Mouse (Mus musculus) hematopoietic multipotent progenitor cell, adult 10-12 weeks (in vitro differentiated cells): ENCODE results near the gene Crkl. TPM values are rescaled to one million over a fixed set of nuclear protein-coding genes. Genes with fewer than 3 reads are reported as not detected.

Experiments
- polyA plus RNA-seq: library from polyadenylated mRNA; stranded (reverse); fragments of >175 nt; gene quantifications from 2 replicates; pipeline ENCODE4 v1.2.3, GENCODE M21; 2012; ENCODE audit warnings: low replicate concordance

The Crkl gene
- 26.5 and 55.6 TPM in 2 replicates for polyA plus RNA-seq

GRCm38 (mm10) chr16:17451541-17452372, at the start of gene Crkl:
TSS of gene Crkl (plus strand) at chr16:17451987.

DNA sequence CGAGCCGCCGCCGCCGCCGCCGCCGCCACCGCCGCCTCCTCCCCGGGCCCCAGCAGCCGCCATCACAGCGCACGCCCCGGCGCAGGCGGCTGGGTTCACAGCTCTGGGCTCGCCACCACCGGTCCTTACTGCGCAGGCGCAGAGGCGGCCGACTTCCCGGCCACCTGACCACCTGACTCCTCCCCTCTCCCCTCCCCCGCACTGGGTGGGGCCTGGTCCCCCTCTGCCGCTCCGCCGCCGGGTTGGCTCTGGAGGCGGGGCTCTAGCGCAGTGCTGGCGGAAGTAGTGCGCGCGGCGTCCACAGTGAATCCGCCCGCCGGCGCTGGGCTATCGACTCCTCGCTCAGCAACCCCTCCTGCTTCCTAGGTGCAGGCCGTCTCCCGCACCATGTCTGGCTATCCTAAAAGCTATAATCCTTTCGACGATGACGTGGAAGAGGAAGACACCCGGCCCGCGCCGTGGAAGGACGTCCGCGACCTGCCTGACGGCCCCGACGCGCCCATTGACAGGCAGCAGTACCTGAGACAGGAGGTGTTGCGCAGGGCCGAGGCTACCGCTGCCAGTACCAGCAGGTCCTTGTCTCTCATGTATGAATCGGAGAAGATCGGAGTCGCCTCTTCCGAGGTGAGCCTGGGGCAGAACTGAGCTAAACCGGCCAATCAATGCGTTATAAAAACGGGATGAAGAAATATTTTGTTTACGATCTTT, 45.9 kb upstream of the Crkl start, which contains the start of the genes Snap29 and Pi4ka:
TSS of gene Snap29 (plus strand) at position 251 of the 708 bp plus-strand sequence.
TSS of gene Pi4ka (minus strand) at position 579 of the 708 bp plus-strand sequence.

DNA sequence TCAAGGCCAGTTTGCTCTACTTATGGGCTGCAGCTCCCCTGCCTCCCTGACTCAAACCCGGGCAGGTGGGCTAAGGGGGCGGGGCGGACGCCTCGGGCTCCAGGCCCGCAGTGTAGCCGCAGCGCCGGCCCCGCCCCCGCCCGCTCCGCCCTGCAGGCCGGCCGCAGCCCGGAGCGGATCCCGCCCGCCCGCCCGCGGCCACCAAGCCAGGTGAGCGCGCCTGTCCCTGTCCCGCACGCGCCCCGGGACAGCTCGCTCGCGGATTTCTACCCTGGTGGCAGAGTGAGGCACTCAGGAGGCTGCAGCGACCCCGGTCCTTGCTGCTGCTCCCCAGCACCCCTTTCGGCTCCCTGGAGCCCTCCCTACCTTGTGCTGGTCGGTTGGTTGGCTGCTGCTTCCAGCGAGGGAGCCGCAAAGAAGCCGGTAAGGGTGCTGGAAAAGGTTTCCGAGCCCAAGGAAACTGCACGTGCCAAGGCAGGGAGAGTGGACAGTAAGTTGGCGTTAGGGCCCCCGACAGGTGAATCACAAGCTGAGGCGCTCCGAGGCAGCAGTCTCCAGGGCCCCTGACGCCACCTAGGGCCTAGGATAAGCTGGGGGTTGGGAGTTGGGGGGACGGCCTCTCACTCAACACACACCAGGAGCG, 37.8 kb downstream of the Crkl start, which contains the start of gene Aifm3:
TSS of gene Aifm3 (plus strand) at position 143 of the 643 bp plus-strand sequence.

GRCm38 (mm10) chr16:17508546-17509239, 56.9 kb downstream of the Crkl start, which contains the start of gene Lztr1:
TSS of gene Lztr1 (plus strand) at chr16:17508688.

DNA sequence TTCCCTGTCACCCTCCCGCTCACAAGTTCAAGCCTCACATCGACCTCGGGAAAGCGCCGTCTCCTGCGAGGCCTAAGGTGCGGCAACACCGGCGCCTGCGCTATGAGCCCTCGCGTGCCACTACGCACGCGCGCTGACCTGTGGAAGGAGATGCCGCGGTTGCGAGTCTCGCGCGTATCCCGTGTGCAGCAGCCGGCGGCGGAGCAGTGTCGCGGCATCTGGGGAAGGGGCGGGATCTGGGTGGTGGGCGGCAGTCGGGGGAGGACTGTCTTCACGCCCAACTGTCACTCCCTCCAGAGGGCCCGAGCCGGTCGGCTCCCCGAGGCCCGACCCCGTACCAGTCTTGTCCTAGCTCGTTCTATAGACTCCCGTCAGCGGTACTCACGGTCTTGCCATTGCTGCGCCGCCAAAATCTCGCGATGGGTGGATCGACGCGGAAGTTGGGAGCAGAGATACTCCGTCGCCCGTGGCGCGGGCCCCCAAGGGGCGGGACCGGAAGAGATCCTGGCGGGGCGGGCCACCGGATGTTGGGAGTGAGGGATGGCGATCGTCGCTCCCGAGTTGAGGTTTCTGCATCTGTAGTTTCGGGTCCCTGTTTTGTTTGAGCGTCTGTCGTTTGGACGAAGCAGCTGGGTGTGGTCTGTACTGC, 79.0 kb downstream of the Crkl start, which contains the start of gene Thap7:
TSS of gene Thap7 (minus strand) at position 497 of the 649 bp plus-strand sequence.

Other genes starting within 250 kb of the Crkl start
- 55.2 and 55.9 TPM in 2 replicates for gene Ube2l3, start 249.3 kb upstream of the Crkl start, polyA plus RNA-seq
- 0.09 and 0.10 TPM in 2 replicates for gene Rimbp3, start 243.4 kb upstream of the Crkl start, polyA plus RNA-seq
- 2.1 and 2.7 TPM in 2 replicates for gene Hic2, start 218.4 kb upstream of the Crkl start, polyA plus RNA-seq
- 17.8 and 50.5 TPM in 2 replicates for gene Tmem191c, start 175.9 kb upstream of the Crkl start, polyA plus RNA-seq
- gene Serpind1, start 120.6 kb upstream of the Crkl start, polyA plus RNA-seq: not detected in 2 replicates
- 10.6 and 14.6 TPM in 2 replicates for gene Snap29, start 46.0 kb upstream of the Crkl start, polyA plus RNA-seq
- gene Pi4ka, start 45.7 kb upstream of the Crkl start, polyA plus RNA-seq: 11.3 and 38.5 TPM in 2 replicates
- not detected in 2 replicates for gene Aifm3, start 37.6 kb downstream of the Crkl start, polyA plus RNA-seq
- gene Lztr1, start 56.7 kb downstream of the Crkl start, polyA plus RNA-seq: 31.8 and 40.5 TPM in 2 replicates
- 135 and 167 TPM in 2 replicates for gene Thap7, start 79.1 kb downstream of the Crkl start, polyA plus RNA-seq
- not detected in 2 replicates for gene Lrrc74b, start 109.3 kb downstream of the Crkl start, polyA plus RNA-seq
- 0.04 TPM in 1 of 2 replicates, not detected in the other for gene P2rx6, start 109.9 kb downstream of the Crkl start, polyA plus RNA-seq
- 0.38 and 0.89 TPM in 2 replicates for gene Slc7a4, start 131.2 kb downstream of the Crkl start, polyA plus RNA-seq
- 4.3 and 26.9 TPM in 2 replicates for gene Smpd4, start 167.4 kb downstream of the Crkl start, polyA plus RNA-seq
- gene Ccdc74a, start 194.5 kb downstream of the Crkl start, polyA plus RNA-seq: 0.43 and 5.8 TPM in 2 replicates